Mouse (Mus musculus) subcutaneous adipose tissue, adult 2 months (tissue): ENCODE data around the gene Psmd12. TPM values are rescaled to one million over a fixed set of nuclear protein-coding genes. Genes with fewer than 3 reads are reported as not detected.

Experiments
- polyA plus RNA-seq: library from polyadenylated mRNA; depleted of rRNA; stranded (reverse); fragments of >200 nt; gene quantifications from 2 replicates; pipeline ENCODE4 v1.2.3, GENCODE M21; 2012; ENCODE audit warnings: low replicate concordance; rRNA removed

Psmd12 gene
- 19.0 and 21.7 TPM in 2 replicates for polyA plus RNA-seq

GRCm38 (mm10) chr11:107479053-107479861 lies at the start of gene Psmd12:
TSS of gene Psmd12 (plus strand) at chr11:107479484.

DNA sequence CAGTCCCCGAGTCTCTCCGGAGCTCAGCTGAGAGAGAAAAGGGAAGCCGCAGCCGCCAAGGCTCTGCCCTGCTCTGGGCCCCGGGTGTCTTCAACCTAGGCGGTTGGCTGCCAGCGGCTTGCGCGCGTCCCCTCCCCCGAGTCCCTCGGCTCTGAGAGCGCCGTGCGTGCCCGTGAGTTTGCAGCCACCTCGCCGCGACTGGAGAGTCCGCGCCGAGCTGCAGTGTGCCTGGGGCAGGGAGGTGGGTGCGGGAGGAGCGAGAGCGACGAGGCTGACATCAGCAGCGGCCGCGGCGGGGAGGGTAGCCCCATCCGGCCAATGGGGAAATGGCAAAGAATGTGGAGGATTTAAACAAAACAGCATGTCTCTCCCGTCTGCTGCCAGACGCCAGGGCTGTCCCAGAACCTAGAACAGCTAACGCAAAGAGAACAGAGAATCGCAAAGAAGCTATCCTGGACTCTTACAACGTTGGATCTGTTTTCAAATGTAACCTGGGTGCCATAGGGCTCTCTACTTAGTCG lies 8.7 kb upstream of the Psmd12 start, which contains the start of gene Pitpnc1:
Gene Pitpnc1 (minus strand): TSS at position 179 of the 521 bp plus-strand sequence.

DNA sequence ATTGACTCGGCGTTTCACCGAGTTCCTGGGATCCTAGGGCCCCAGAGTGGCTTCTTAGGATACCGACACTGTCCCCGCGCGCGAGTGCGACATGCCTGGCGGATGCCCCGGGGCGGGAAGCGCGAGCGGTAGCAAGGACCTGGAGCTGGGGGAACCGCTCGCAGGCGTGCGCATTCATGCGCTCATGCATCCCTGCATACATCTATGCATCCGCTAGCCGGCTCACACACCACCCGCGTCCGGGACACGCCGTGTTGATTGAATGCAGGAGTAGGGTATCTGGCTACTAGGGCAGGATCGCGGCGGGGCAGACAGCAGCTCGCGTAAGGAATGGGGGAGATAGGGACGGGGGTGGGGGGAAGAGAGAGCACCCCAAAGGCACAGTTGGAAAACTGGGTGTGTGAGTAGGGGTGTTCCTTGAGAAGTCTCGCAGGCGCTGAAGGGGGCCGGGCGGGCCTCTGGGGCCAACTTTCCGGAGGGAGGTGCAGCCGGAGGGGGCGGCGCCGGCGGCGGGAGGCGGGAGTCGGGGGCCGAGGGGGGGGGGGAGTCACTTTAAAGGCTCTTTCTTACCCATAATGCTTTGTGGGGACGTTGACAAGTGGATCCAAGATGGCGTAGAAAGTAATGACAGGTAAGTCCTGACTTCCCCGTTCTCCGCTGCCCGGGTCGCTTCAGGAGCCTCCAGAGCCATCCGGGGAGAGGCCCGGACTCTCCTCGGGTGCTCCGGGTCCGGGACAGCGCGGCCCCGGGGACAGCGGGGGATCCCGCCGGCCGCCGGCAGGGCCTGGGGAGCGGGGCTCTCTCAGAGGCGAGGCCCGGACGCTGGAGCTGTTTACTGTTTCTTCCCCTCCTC lies 68.3 kb downstream of the Psmd12 start, which contains the start of gene Helz:
Gene Helz (plus strand): TSS at position 580 of the 853 bp plus-strand sequence.

Other genes starting within 250 kb of the Psmd12 start
- gene Pitpnc1, start 8.8 kb upstream of the Psmd12 start, polyA plus RNA-seq = 6.0 and 6.3 TPM in 2 replicates
- gene Helz, start 68.4 kb downstream of the Psmd12 start, polyA plus RNA-seq = 11.9 and 16.6 TPM in 2 replicates
- gene Cacng1, start 237.0 kb downstream of the Psmd12 start, polyA plus RNA-seq = 0.36 TPM in 1 of 2 replicates, not detected in the other